Mouse (Mus musculus) right cerebral cortex, postnatal 10 days (tissue): Measurements from ENCODE around the gene Carmil3.
A peak's percentile ranks its signal among the peaks of the same experiment; 100 is the strongest.

Experiments used
- DNase-seq, 2 experiments: peaks; one replicate each; pipeline ENCODE4 v3.0.0; 2021; ENCODE audit warnings: low spot score in 2 of 2

Carmil3 gene

GRCm38 (mm10) chr14:55542268-55542667, 51.8 kb downstream of the Carmil3 start:
- DNase-seq: no peak

GRCm38 (mm10) chr14:55544334-55544733, 53.9 kb downstream of the Carmil3 start:
- no peak for DNase-seq

DNA sequence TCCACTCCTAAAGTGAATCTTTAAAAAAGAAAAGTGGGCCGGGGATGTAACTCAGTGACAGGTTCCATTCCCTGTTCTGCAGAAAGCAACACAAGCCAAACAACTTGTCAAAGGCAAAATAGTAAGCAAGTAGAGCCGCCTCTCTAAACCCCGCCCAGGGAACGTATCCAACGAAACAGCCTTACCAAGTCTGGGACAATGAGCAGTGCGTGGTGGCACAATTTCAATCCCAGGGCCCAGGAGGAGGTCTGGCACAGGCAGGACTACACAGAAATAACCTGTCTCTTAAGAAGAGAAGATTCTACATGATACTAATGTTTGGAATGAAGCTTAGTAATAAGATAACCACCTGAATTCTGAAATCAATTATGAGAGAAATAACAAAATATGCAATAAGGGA, 59.7 kb downstream of the Carmil3 start:
- DNase-seq: no peak

GRCm38 (mm10) chr14:55551347-55551746, 60.9 kb downstream of the Carmil3 start:
- no peak for DNase-seq

- no peak for DNase-seq
Observed at GRCm38 (mm10) chr14:55551794-55552193, 61.3 kb downstream of the Carmil3 start.

- no peak for DNase-seq
Observed at GRCm38 (mm10) chr14:55554635-55555034, 64.2 kb downstream of the Carmil3 start.

GRCm38 (mm10) chr14:55555788-55556187, 65.3 kb downstream of the Carmil3 start:
- no peak for DNase-seq

GRCm38 (mm10) chr14:55557003-55557402, 66.6 kb downstream of the Carmil3 start:
- DNase-seq: peak; percentile 77 to 84

- DNase-seq: no peak
Observed at GRCm38 (mm10) chr14:55557587-55557986, 67.1 kb downstream of the Carmil3 start.
